Mouse (Mus musculus) forebrain, embryonic 16.5 days (tissue): ENCODE measurements around the gene Atg4a. TPM values are rescaled to one million over a fixed set of nuclear protein-coding genes. Genes with fewer than 3 reads are reported as not detected.
A peak's percentile ranks its signal among the peaks of the same experiment; 100 is the strongest.

Source experiments
- ATAC-seq: fragments of 200-750 bp; cut with Nextera tagmentation; 2 replicates; pipeline ENCODE4 v1.8.0; 2017; ENCODE audit warnings: mild to moderate bottlenecking, moderate library complexity
- H3K27ac ChIP-seq: fragments of 300-500 bp; sonication (generic); 2 replicates; pipeline ENCODE4 v1.5.1; 2014; ENCODE audit warnings: low read length, control low read depth
- H3K27me3 ChIP-seq: fragments of 300-500 bp; sonication (generic); replicated peaks from 2 replicates; pipeline ENCODE4 v1.6.1; 2014; ENCODE audit warnings: low read length; ENCODE audit not compliant: control insufficient read depth, insufficient read depth
- H3K36me3 ChIP-seq: fragments of 300-500 bp; sonication (generic); 2 replicates; pipeline ENCODE4 v1.6.1; 2014; ENCODE audit not compliant: control insufficient read depth, insufficient read depth
- H3K4me1 ChIP-seq: fragments of 300-500 bp; sonication (generic); replicated peaks from 2 replicates; pipeline ENCODE4 v1.6.1; 2014; ENCODE audit warnings: low read length; ENCODE audit not compliant: control insufficient read depth, insufficient read depth
- H3K4me2 ChIP-seq: fragments of 300-500 bp; sonication (generic); 2 replicates; pipeline ENCODE4 v1.6.1; 2014; ENCODE audit warnings: mild to moderate bottlenecking, low read length, control low read depth
- H3K4me3 ChIP-seq: fragments of 300-500 bp; sonication (generic); replicated peaks from 2 replicates; pipeline ENCODE4 v1.5.1; 2014; ENCODE audit warnings: mild to moderate bottlenecking, low read length, control low read depth
- H3K9ac ChIP-seq: fragments of 300-500 bp; sonication (generic); replicated peaks from 2 replicates; pipeline ENCODE4 v1.6.1; 2014; ENCODE audit warnings: low read depth, low read length, control low read depth
- H3K9me3 ChIP-seq: fragments of 300-500 bp; sonication (generic); 2 replicates; pipeline ENCODE4 v1.6.1; 2016; ENCODE audit warnings: low read length; ENCODE audit not compliant: control insufficient read depth
- WGBS: fragments of 180-500 bp; shearing (Covaris S2); extraction: QIAGEN DNeasy Blood & Tissue Kit; methylation state at CpG from one replicate; pipeline ENCODE4 v1.1.7; 2014; 5-methylcytosine and 5-hydroxymethylcytosine counted together
- polyA plus RNA-seq: library from polyadenylated mRNA; unstranded; fragments of >200 nt; fragmentation: Nextera tagmentation; extraction: Ambion mirVana; gene quantifications from 2 replicates; pipeline ENCODE4 v1.2.1, GENCODE M21; 2015

The Atg4a gene
- polyA plus RNA-seq, 1 experiment from 2014 or later: 11.3 TPM

DNA sequence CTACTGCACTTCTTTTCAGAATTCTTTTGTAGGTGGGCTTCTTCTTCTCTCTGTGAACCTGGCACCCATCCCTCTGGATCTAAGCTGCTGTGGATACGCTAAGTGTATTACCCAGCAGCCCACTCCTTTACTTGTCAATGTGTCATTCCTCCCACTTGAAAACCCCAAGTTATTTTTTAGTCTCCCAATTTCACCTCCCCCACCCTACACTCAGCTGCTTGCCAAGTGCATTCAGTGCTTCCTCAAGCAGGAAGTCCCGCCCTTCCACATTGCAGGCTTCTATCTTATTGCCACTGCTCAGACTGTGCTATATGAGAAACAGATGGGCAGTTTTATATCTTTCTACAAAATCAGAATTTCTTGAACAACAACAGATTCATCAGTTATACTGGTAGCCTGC lies 22.8 kb downstream of the Atg4a start:
- no peaks in the 10 kb centered on the region for H3K36me3 ChIP-seq
- peak; percentile 26; the same call in 1 of the 2 replicates for ATAC-seq
- no peaks in the 10 kb centered on the region for H3K4me1 ChIP-seq
- 69% methylated on average over 2 of the region's 2 CpGs for WGBS
- H3K4me2 ChIP-seq: no peak overlapping the region
- H3K27me3 ChIP-seq: peaks cover 6% of the 10 kb centered on the region; the same call in 1 of the 2 replicates
- H3K27ac ChIP-seq: no peak overlapping the region
- no peak overlapping the region for H3K4me3 ChIP-seq
- no peaks in the 10 kb centered on the region for H3K9me3 ChIP-seq
- H3K9ac ChIP-seq: no peak overlapping the region

GRCm38 (mm10) chrX:140980163-140980562 lies 23.5 kb downstream of the Atg4a start:
- no peak overlapping the region for H3K9ac ChIP-seq
- H3K36me3 ChIP-seq: no peaks in the 10 kb centered on the region
- no peak overlapping the region for H3K4me2 ChIP-seq
- H3K4me3 ChIP-seq: no peak overlapping the region
- H3K27me3 ChIP-seq: peaks cover 9% of the 10 kb centered on the region; the same call in 1 of the 2 replicates
- no peaks in the 10 kb centered on the region for H3K9me3 ChIP-seq
- WGBS: 81% methylated on average over 4 of the region's 4 CpGs
- H3K27ac ChIP-seq: no peak overlapping the region
- no peak for ATAC-seq
- no peaks in the 10 kb centered on the region for H3K4me1 ChIP-seq

DNA sequence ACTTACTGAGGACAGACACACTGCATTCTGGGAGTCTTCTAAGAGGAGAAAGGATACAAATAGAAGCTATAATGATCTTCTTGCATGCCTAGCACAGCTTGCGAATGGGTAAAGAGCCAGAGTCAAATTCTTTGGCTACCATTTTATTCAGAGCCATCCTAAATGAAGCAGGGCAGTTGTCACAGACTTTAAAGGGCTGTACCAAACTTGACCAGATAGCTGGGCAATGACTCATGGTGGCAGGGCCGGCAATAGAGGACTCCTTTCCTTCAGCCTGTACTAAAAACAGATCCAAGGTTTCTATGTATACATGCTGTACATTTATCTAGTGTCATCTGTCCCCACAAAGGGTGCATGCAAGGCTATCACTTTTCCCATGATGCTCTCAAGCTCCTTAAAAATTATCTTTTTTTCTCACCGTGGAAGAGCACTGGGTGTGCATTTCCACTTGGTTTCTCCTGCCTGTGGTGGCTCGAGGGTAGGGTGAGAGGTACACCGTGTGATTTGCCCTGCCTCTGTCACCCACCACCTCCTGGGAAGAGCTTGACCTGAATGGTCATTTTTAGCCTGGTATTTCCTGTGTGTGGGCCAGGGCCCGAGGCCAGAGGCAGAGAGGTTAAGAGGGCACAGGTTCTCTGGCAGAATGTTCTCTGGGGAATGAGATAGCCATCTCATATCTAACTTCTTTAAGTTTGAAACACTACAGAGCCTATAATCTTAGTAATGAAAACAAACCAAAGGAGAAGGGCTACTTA lies 26.7 kb downstream of the Atg4a start:
- ATAC-seq: no peak
- no peak overlapping the region for H3K4me2 ChIP-seq
- peaks cover 9% of the 10 kb centered on the region; the same call in 1 of the 2 replicates for H3K27me3 ChIP-seq
- H3K9ac ChIP-seq: no peak overlapping the region
- H3K4me1 ChIP-seq: no peaks in the 10 kb centered on the region
- no peaks in the 10 kb centered on the region for H3K9me3 ChIP-seq
- WGBS: 57% methylated on average over 6 of the region's 6 CpGs
- H3K27ac ChIP-seq: no peak overlapping the region
- H3K36me3 ChIP-seq: no peaks in the 10 kb centered on the region
- H3K4me3 ChIP-seq: no peak overlapping the region

DNA sequence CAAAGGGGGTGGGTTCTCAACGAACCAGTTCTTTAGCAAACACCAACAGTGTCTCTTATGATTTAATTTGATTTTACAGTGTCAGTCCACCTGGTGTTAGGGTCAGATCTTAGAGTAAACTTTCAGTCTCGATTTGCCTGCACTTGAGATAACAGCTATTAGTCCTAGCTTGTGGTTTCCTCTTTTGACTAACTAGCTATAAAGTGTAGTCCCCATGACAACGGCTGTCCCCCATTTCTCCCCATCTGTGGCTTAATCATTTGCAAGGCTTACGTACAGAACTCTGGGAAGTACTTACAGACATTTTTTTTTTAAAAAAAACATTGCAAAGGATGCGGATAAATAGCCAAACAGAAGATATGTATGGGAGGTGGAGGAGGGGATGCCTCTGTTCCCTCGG lies 28.1 kb downstream of the Atg4a start:
- H3K4me2 ChIP-seq: no peak overlapping the region
- no peak overlapping the region for H3K9ac ChIP-seq
- no peak overlapping the region for H3K4me3 ChIP-seq
- WGBS: 82% methylated on average over 6 of the region's 6 CpGs
- no peak for ATAC-seq
- H3K36me3 ChIP-seq: no peaks in the 10 kb centered on the region
- H3K27me3 ChIP-seq: peaks cover 9% of the 10 kb centered on the region; the same call in 1 of the 2 replicates
- H3K4me1 ChIP-seq: no peaks in the 10 kb centered on the region
- H3K9me3 ChIP-seq: no peaks in the 10 kb centered on the region
- H3K27ac ChIP-seq: no peak overlapping the region

- no peaks in the 10 kb centered on the region; the same call in 1 of the 2 replicates for H3K36me3 ChIP-seq
- H3K9me3 ChIP-seq: no peaks in the 10 kb centered on the region
- H3K4me3 ChIP-seq: no peak overlapping the region
- H3K4me2 ChIP-seq: no peak overlapping the region
- no peak for ATAC-seq
- no peak overlapping the region for H3K27ac ChIP-seq
- H3K27me3 ChIP-seq: peaks cover 9% of the 10 kb centered on the region; the same call in 1 of the 2 replicates
- H3K4me1 ChIP-seq: no peaks in the 10 kb centered on the region
- 96% methylated on average over 2 of the region's 2 CpGs for WGBS
- H3K9ac ChIP-seq: no peak overlapping the region
Measured at GRCm38 (mm10) chrX:140985256-140985655, 28.5 kb downstream of the Atg4a start.

DNA sequence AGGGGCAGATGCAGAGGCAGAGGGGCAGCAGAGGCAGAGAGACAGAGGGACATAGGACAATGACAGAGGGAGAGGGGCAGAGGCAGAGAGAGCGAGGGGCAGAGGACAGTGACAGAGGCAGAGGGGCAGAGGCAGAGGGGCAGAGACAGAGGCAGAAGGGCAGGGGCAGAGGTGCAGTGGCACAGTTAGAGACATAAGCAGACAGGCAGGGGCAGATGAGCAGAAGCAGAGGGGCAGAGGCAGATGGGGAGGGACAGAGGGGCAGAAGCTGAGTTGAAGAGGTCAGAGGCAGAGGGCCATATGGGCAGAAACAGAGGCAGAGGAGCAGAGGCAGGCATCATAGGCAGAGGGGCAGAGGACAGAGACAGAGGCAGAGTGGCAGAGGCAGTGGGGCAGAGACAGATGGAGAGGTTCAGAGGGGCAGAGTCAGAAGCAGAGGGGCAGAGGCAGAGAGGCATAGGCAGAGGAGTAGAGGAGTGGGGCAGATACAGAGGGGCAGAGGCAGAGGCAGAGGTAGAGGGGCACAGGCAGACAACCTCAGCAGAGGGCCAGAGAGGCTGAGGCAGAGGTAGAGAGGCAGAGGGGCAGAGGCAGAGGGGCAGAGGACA lies 40.3 kb downstream of the Atg4a start:
- no peaks in the 10 kb centered on the region for H3K4me1 ChIP-seq
- no peaks in the 10 kb centered on the region for H3K36me3 ChIP-seq
- no peak overlapping the region for H3K27ac ChIP-seq
- H3K27me3 ChIP-seq: no peaks in the 10 kb centered on the region
- no peak overlapping the region for H3K9ac ChIP-seq
- no peaks in the 10 kb centered on the region for H3K9me3 ChIP-seq
- WGBS: 70% methylated on average over 1 of the region's 1 CpGs
- no peak overlapping the region for H3K4me2 ChIP-seq
- 0 out of 2 replicates have a peak, but pooled peaks have one; percentile 52 for ATAC-seq
- no peak overlapping the region for H3K4me3 ChIP-seq

- no peak overlapping the region for H3K4me2 ChIP-seq
- H3K9me3 ChIP-seq: no peaks in the 10 kb centered on the region
- H3K4me3 ChIP-seq: no peak overlapping the region
- no peak overlapping the region for H3K27ac ChIP-seq
- no peaks in the 10 kb centered on the region for H3K36me3 ChIP-seq
- WGBS: 80% methylated on average over 1 of the region's 1 CpGs
- no peaks in the 10 kb centered on the region for H3K4me1 ChIP-seq
- no peaks in the 10 kb centered on the region for H3K27me3 ChIP-seq
- no peak for ATAC-seq
- no peak overlapping the region for H3K9ac ChIP-seq
Measured at GRCm38 (mm10) chrX:140997912-140998545, 41.3 kb downstream of the Atg4a start.

GRCm38 (mm10) chrX:140998885-140999284 lies 42.2 kb downstream of the Atg4a start:
- Histone ChIP-seq H3K4me3 (no peak overlapping the region), H3K9me3 (no peaks in the 10 kb centered on the region), H3K36me3 (no peaks in the 10 kb centered on the region), H3K27ac (no peak overlapping the region), H3K9ac (no peak overlapping the region), H3K4me2 (no peak overlapping the region), H3K27me3 (no peaks in the 10 kb centered on the region), H3K4me1 (no peaks in the 10 kb centered on the region)
- ATAC-seq: no peak

DNA sequence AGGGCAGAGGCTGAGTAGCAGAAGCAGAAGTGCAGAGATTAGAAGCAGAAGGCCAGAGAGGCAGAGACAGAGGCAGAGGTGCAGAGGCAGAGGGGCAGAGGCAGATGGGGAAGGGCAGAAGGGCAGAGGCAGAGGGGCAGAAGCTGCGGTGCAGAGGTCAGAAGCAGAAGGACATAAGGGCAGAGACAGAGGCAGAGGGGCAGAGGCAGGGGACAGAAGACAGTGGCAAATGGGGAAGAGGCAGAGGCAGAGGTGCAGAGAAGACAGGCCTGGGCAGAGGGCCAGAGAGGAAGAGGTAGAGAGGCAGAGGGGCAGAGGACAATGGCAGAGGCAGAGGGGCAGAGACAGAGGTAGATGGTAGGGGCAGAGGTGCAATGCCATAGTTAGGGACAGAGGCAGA lies 193.0 kb downstream of the Atg4a start:
- Histone ChIP-seq H3K9ac (no peak overlapping the region), H3K27ac (no peak overlapping the region), H3K9me3 (no peaks in the 10 kb centered on the region), H3K4me2 (no peak overlapping the region), H3K4me1 (no peaks in the 10 kb centered on the region), H3K36me3 (no peaks in the 10 kb centered on the region), H3K27me3 (no peaks in the 10 kb centered on the region; the same call in 1 of the 2 replicates), H3K4me3 (no peak overlapping the region)
- WGBS: 80% methylated on average over 1 of the region's 1 CpGs
- no peak for ATAC-seq
